Comparison of ENCODE assay signal across 8 mouse cellular contexts in the genomic region with DNA sequence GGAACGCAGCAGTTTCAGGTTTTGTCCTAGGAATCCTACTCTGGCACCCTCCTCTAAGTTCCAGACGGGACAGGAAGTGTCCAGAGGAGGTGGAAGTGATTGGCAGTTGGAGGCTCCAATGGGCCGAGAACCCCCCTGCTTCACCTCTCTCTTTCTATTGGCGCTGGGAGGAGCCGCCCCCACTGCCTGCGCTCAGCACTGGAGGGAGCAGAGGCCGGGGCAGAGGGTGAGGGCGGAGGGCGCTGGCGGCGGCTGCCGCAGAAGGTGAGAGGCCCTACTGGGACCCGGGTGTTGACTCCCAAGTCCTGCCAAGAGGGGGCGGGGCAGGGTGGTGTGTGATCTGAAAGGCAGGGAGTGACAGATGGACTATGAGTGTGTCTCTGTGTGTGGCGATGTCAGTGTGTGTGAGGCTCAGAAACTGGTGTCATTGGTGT. TPM values are rescaled to one million over a fixed set of nuclear protein-coding genes. Genes with fewer than 3 reads are reported as not detected.
DNase-seq lines count a peak whose midpoint lies in the region; ATAC-seq and TF ChIP-seq lines count a peak whose summit lies in the region.

No protein-coding gene starts in this region.

- no peak for TF ChIP-seq CTCF in left cerebral cortex, adult 2 months (IDR thresholded peaks at IDR 0.05)

- 0% methylated on average over 15 of the region's 15 CpGs for WGBS in hindbrain, embryonic 14.5 days
- WGBS in macrophage (ENCODE audit: missing documents): 2% methylated on average over 15 of the region's 15 CpGs

- H3K9me3 ChIP-seq in hindbrain, embryonic 14.5 days (ENCODE audit: control insufficient read depth, low read length): no peaks in the 10 kb centered on the region

- peaks cover 28% of the 10 kb centered on the region for H3K4me1 ChIP-seq in hindbrain, embryonic 14.5 days (replicated peaks; ENCODE audit: control insufficient read depth, insufficient read depth, low read length)

- H3K36me3 ChIP-seq in hindbrain, embryonic 14.5 days (replicated peaks; ENCODE audit: control insufficient read depth, insufficient read depth): peaks cover 4% of the 10 kb centered on the region
- H3K36me3 ChIP-seq in macrophage (ENCODE audit: inconsistent target): peaks cover 7% of the 10 kb centered on the region; the same call in 1 of the 2 replicates

- H3K27ac ChIP-seq in hindbrain, embryonic 14.5 days: peak overlapping the region; percentile 27
- H3K27ac ChIP-seq in left cerebral cortex, adult 2 months: peak overlapping the region; percentile 90
- no peak overlapping the region for H3K27ac ChIP-seq in macrophage

- intact Hi-C loops in left cerebral cortex, adult 2 months (cut with DNase I): no loop called here

- peak overlapping the region; percentile 37 for H3K9ac ChIP-seq in hindbrain, embryonic 14.5 days

- peak overlapping the region; percentile 28 for H3K4me3 ChIP-seq in hindbrain, embryonic 14.5 days (replicated peaks; ENCODE audit: low read length)
- H3K4me3 ChIP-seq in left cerebral cortex, adult 2 months: peak overlapping the region; percentile 37
- H3K4me3 ChIP-seq in macrophage (ENCODE audit: inconsistent target): peak overlapping the region; percentile 35

- peak; percentile 95 to 97 for DNase-seq in adrenal gland, adult (ENCODE audit: inconsistent age in 2 of 2, low spot score in 1 of 2)
- peak; percentile 95 to 96 for DNase-seq in cerebellum, postnatal 14 days
- peak; percentile 96 for DNase-seq in gastrocnemius, adult 18-20 months (ENCODE audit: low spot score)
- DNase-seq in hindbrain, embryonic 14.5 days (ENCODE audit: low spot score): peak; percentile 74
- DNase-seq in left cerebral cortex, adult 2 months (ENCODE audit: extremely low spot score in 1 of 2, low spot score in 2 of 2): peak; percentile 60 to 78
- peak; percentile 74 for DNase-seq in right cerebral cortex, postnatal 14 days
- DNase-seq in urinary bladder, postnatal 36 days (ENCODE audit: low spot score in 2 of 2): peak; percentile 78 to 89

- peak overlapping the region; percentile 46 for H3K4me2 ChIP-seq in hindbrain, embryonic 14.5 days (replicated peaks)

- no peaks in the 10 kb centered on the region for H3K79me2 ChIP-seq in macrophage (ENCODE audit: inconsistent target)

- ATAC-seq in hindbrain, embryonic 14.5 days (ENCODE audit: low FRiP score): peak; percentile 68

- no peaks in the 10 kb centered on the region for H3K27me3 ChIP-seq in hindbrain, embryonic 14.5 days (ENCODE audit: control insufficient read depth, insufficient read depth, low read length)

RNA-seq across cellular contexts. Expression of a gene that starts 4.3 kb away (rescaled TPM):
- total RNA-seq in gastrocnemius, adult 18-20 months (2021): 1 to 10 TPM; 8.4 to 9.4 TPM
- polyA plus RNA-seq in hindbrain, embryonic 14.5 days (2014; fragmentation: Nextera tagmentation; extraction: Ambion mirVana): 77.5 and 84.5 TPM in 2 replicates
- total RNA-seq in left cerebral cortex, adult 2 months (2021): 10 to 100 TPM; 58.0 to 58.9 TPM
- 10 to 100 TPM in 7 of 26 experiments, 1 to 10 TPM in 16, under 1 TPM in 1, not detected in 2; 0.87 to 16.9 (median 7.5) TPM for total RNA-seq in macrophage (2018; cell fraction: chromatin; rRNA removed)
- 10 to 100 TPM; 24.4 to 43.7 (median 35.3) TPM for total RNA-seq in macrophage (2018; cell fraction: cytosol; rRNA removed)
- total RNA-seq in macrophage (2018; cell fraction: nucleus; rRNA removed): 10 to 100 TPM in 25 of 26 experiments, 1 to 10 TPM in 1; 7.2 to 53.4 (median 21.4) TPM
- polyA plus RNA-seq in macrophage (2018): 37.5 to 72.4 TPM (median 70.3 TPM) in 3 replicates

RNA-seq across cellular contexts. Expression of a gene that starts 5.3 kb away (rescaled TPM):
- 10 to 100 TPM; 30.0 to 32.8 TPM for total RNA-seq in gastrocnemius, adult 18-20 months (2021)
- polyA plus RNA-seq in hindbrain, embryonic 14.5 days (2014; fragmentation: Nextera tagmentation; extraction: Ambion mirVana): 46.2 and 47.2 TPM in 2 replicates
- 10 to 100 TPM; 85.8 to 88.5 TPM for total RNA-seq in left cerebral cortex, adult 2 months (2021)
- total RNA-seq in macrophage (2018; cell fraction: chromatin; rRNA removed): 10 to 100 TPM in 23 of 26 experiments, 1 to 10 TPM in 3; 3.7 to 81.1 (median 36.6) TPM
- 10 to 100 TPM; 11.1 to 29.0 (median 20.4) TPM for total RNA-seq in macrophage (2018; cell fraction: cytosol; rRNA removed)
- 10 to 100 TPM in 23 of 26 experiments, 1 to 10 TPM in 3; 7.9 to 56.8 (median 28.9) TPM for total RNA-seq in macrophage (2018; cell fraction: nucleus; rRNA removed)
- 18.2 to 19.2 TPM (median 18.2 TPM) in 3 replicates for polyA plus RNA-seq in macrophage (2018)

RNA-seq across cellular contexts. Expression of a gene that starts 13.7 kb away (rescaled TPM):
- total RNA-seq in gastrocnemius, adult 18-20 months (2021): 10 to 100 TPM; 18.1 to 19.1 TPM
- polyA plus RNA-seq in hindbrain, embryonic 14.5 days (2014; fragmentation: Nextera tagmentation; extraction: Ambion mirVana): 238 and 269 TPM in 2 replicates
- 100 to 1,000 TPM; 250 to 265 TPM for total RNA-seq in left cerebral cortex, adult 2 months (2021)
- 1 to 10 TPM in 17 of 26 experiments, under 1 TPM in 1, not detected in 8; 0.92 to 5.9 (median 2.7) TPM for total RNA-seq in macrophage (2018; cell fraction: chromatin; rRNA removed)
- 1 to 10 TPM in 12 of 26 experiments, under 1 TPM in 13, not detected in 1; 0.40 to 2.3 (median 0.86) TPM for total RNA-seq in macrophage (2018; cell fraction: cytosol; rRNA removed)
- 1 to 10 TPM in 18 of 26 experiments, under 1 TPM in 1, not detected in 7; 0.98 to 8.4 (median 2.3) TPM for total RNA-seq in macrophage (2018; cell fraction: nucleus; rRNA removed)
- polyA plus RNA-seq in macrophage (2018): 1.1 to 3.3 TPM in 2 of 3 replicates, not detected in the other

RNA-seq across cellular contexts. Expression of a gene that starts 29.4 kb away (rescaled TPM):
- not detected for total RNA-seq in gastrocnemius, adult 18-20 months (2021)
- polyA plus RNA-seq in hindbrain, embryonic 14.5 days (2014; fragmentation: Nextera tagmentation; extraction: Ambion mirVana): 1.0 and 1.5 TPM in 2 replicates
- total RNA-seq in left cerebral cortex, adult 2 months (2021): under 1 TPM in 1 of 2 experiments, not detected in 1; 0.52 TPM
- not detected for total RNA-seq in macrophage (2018; cell fraction: chromatin; rRNA removed)
- total RNA-seq in macrophage (2018; cell fraction: cytosol; rRNA removed): not detected
- not detected for total RNA-seq in macrophage (2018; cell fraction: nucleus; rRNA removed)
- not detected in 3 replicates for polyA plus RNA-seq in macrophage (2018)

RNA-seq across cellular contexts. Expression of a gene that starts 37.3 kb away (rescaled TPM):
- 10 to 100 TPM; 42.5 to 45.3 TPM for total RNA-seq in gastrocnemius, adult 18-20 months (2021)
- polyA plus RNA-seq in hindbrain, embryonic 14.5 days (2014; fragmentation: Nextera tagmentation; extraction: Ambion mirVana): 271 and 274 TPM in 2 replicates
- total RNA-seq in left cerebral cortex, adult 2 months (2021): 100 to 1,000 TPM; 165 TPM
- 10 to 100 TPM in 14 of 26 experiments, 1 to 10 TPM in 12; 2.7 to 20.1 (median 10.4) TPM for total RNA-seq in macrophage (2018; cell fraction: chromatin; rRNA removed)
- 10 to 100 TPM; 59.2 to 85.1 (median 73.9) TPM for total RNA-seq in macrophage (2018; cell fraction: cytosol; rRNA removed)
- total RNA-seq in macrophage (2018; cell fraction: nucleus; rRNA removed): 10 to 100 TPM in 24 of 26 experiments, 1 to 10 TPM in 2; 8.5 to 36.2 (median 21.4) TPM
- 34.4 to 93.4 TPM (median 69.6 TPM) in 3 replicates for polyA plus RNA-seq in macrophage (2018)

Comparison
In these comparisons a context has a peak if more than half of its experiments do, and no peak if none do; other contexts are left out.
1. RNA of a gene that starts 4.3 kb away (total RNA-seq): 58.0 to 58.9 TPM in left cerebral cortex, adult 2 months; 8.4 to 9.4 TPM in gastrocnemius, adult 18-20 months; every median in the first group is over 4 times any median in the second.
2. RNA of a gene that starts 13.7 kb away (total RNA-seq): 250 to 265 TPM in left cerebral cortex, adult 2 months; 18.1 to 19.1 TPM in gastrocnemius, adult 18-20 months; every median in the first group is over 10 times any median in the second.
3. Peak in every context shown above with its lines, with median percentiles within 50 percentile points of each other: DNase-seq and H3K4me3 ChIP-seq.